Mouse (Mus musculus) cerebral cortex, adult 2 months (tissue): ENCODE measurements around the gene Cask.

Experiments
- WGBS: fragments of 180-500 bp; shearing (Covaris S2); methylation state at CpG from one replicate; pipeline ENCODE4 v1.1.7; 2018; 5-methylcytosine and 5-hydroxymethylcytosine counted together

Gene Cask

GRCm38 (mm10) chrX:13851285-13851684 lies at the start of gene Cask:
Gene Cask (minus strand): TSS chrX:13851367.
- WGBS = 64% methylated on average over 4 of the region's 4 CpGs

GRCm38 (mm10) chrX:13889976-13890375 lies 38.8 kb upstream of the Cask start:
- WGBS = 47% methylated on average over 2 of the region's 2 CpGs

GRCm38 (mm10) chrX:13884348-13884747 lies 33.2 kb upstream of the Cask start:
- 86% methylated on average over 1 of the region's 1 CpGs for WGBS

- WGBS = 43% methylated on average over 6 of the region's 6 CpGs
Measured at GRCm38 (mm10) chrX:13881969-13882368, 30.8 kb upstream of the Cask start.

GRCm38 (mm10) chrX:13860145-13860544 lies 9.0 kb upstream of the Cask start:
- 57% methylated on average over 4 of the region's 4 CpGs for WGBS

GRCm38 (mm10) chrX:13859051-13859450 lies 7.9 kb upstream of the Cask start:
- WGBS = 88% methylated on average over 9 of the region's 9 CpGs

- 100% methylated on average over 1 of the region's 1 CpGs for WGBS
Measured at GRCm38 (mm10) chrX:13848473-13848872, 2.7 kb downstream of the Cask start.

- 6% methylated on average over 7 of the region's 7 CpGs for WGBS
Measured at GRCm38 (mm10) chrX:13847502-13847851, 3.7 kb downstream of the Cask start.

- WGBS = 7% methylated on average over 44 of the region's 59 CpGs
Measured at GRCm38 (mm10) chrX:13846653-13847501, 4.3 kb downstream of the Cask start.

- WGBS = 10% methylated on average over 50 of the region's 100 CpGs
Measured at GRCm38 (mm10) chrX:13845858-13846652, 5.1 kb downstream of the Cask start.

- 3% methylated on average over 22 of the region's 22 CpGs for WGBS
Measured at GRCm38 (mm10) chrX:13845141-13845857, 5.9 kb downstream of the Cask start.

- 59% methylated on average over 1 of the region's 1 CpGs for WGBS
Measured at GRCm38 (mm10) chrX:13822792-13823191, 28.4 kb downstream of the Cask start.

GRCm38 (mm10) chrX:13798754-13799153 lies 52.4 kb downstream of the Cask start:
- WGBS = 43% methylated on average over 2 of the region's 2 CpGs

GRCm38 (mm10) chrX:13765672-13766071 lies 85.5 kb downstream of the Cask start:
- WGBS = 100% methylated on average over 1 of the region's 1 CpGs

GRCm38 (mm10) chrX:13765024-13765423 lies 86.1 kb downstream of the Cask start:
- WGBS = 43% methylated on average over 1 of the region's 1 CpGs

GRCm38 (mm10) chrX:13757279-13758005 lies 93.7 kb downstream of the Cask start:
- WGBS = 25% methylated on average over 3 of the region's 3 CpGs

GRCm38 (mm10) chrX:13741110-13741509 lies 110.1 kb downstream of the Cask start:
- 37% methylated on average over 2 of the region's 2 CpGs for WGBS

GRCm38 (mm10) chrX:13729835-13730480 lies 121.2 kb downstream of the Cask start:
- 89% methylated on average over 1 of the region's 1 CpGs for WGBS

GRCm38 (mm10) chrX:13725573-13726403 lies 125.4 kb downstream of the Cask start:
- WGBS = 50% methylated on average over 8 of the region's 8 CpGs

- 59% methylated on average over 7 of the region's 7 CpGs for WGBS
Measured at GRCm38 (mm10) chrX:13720296-13720829, 130.8 kb downstream of the Cask start.
